In the genomic region with DNA sequence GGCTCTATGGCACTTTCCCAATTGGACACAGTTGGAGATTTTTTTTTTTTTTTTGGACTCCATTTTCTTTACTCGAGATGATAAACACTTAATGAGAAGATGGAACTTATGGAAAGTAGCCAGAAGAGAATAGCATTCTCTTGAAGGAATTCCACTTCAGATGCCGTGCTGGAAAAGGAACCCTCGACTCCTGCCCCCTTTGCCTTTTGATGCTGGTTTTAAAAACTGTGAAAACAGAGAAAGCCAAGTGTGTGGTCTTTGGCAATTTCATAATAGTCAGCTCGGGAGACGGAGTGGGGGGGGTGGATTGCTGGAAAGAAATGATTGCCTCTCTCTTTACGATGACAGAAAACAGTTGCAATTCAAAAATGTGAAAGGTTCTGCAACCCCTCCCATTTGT, we compare ENCODE assay signal across 17 mouse cellular contexts.
DNase-seq lines count a peak whose midpoint lies in the region; ATAC-seq and TF ChIP-seq lines count a peak whose summit lies in the region.
"Had no signal": no experiment of that assay in that cellular context is flagged by ENCODE, and none has a peak within 500 bp of the region (broad histone marks: within the 10 kb centered on the region; RNA-seq: fewer than 3 reads in every experiment).

No protein-coding gene starts in this region.

- intact Hi-C loops in gastrocnemius, adult 2 months (cut with DNase I) = no loop called here

- no peaks in the 10 kb centered on the region for H3K27me3 ChIP-seq in kidney, postnatal 0 days (ENCODE audit: insufficient read depth, low read length)
- peaks cover 19% of the 10 kb centered on the region for H3K27me3 ChIP-seq in forebrain, embryonic 12.5 days
- H3K27me3 ChIP-seq in limb, embryonic 15.5 days = no peaks in the 10 kb centered on the region
- H3K27me3 ChIP-seq: CH12.LX; heart, embryonic 12.5 days; hindbrain, embryonic 12.5 days had no signal

- H3K9me3 ChIP-seq in kidney, postnatal 0 days (replicated peaks; ENCODE audit: low read length) = no peaks in the 10 kb centered on the region
- no peaks in the 10 kb centered on the region for H3K9me3 ChIP-seq in forebrain, embryonic 12.5 days
- H3K9me3 ChIP-seq in limb, embryonic 15.5 days = no peaks in the 10 kb centered on the region
- H3K9me3 ChIP-seq: heart, embryonic 12.5 days; hindbrain, embryonic 12.5 days; midbrain, embryonic 13.5 days had no signal

- no peaks in the 10 kb centered on the region for H3K36me3 ChIP-seq in kidney, postnatal 0 days (ENCODE audit: insufficient read depth, low read length)
- H3K36me3 ChIP-seq in forebrain, embryonic 12.5 days (replicated peaks) = no peaks in the 10 kb centered on the region
- no peaks in the 10 kb centered on the region for H3K36me3 ChIP-seq in limb, embryonic 15.5 days
- H3K36me3 ChIP-seq: heart, embryonic 12.5 days; hindbrain, embryonic 12.5 days; midbrain, embryonic 13.5 days had no signal

- H3K4me1 ChIP-seq in kidney, postnatal 0 days (replicated peaks; ENCODE audit: insufficient read depth, low read length) = no peaks in the 10 kb centered on the region; the same call in 1 of the 2 replicates
- peaks cover 10% of the 10 kb centered on the region; the same call in 1 of the 2 replicates for H3K4me1 ChIP-seq in forebrain, embryonic 12.5 days
- peaks cover 16% of the 10 kb centered on the region for H3K4me1 ChIP-seq in limb, embryonic 15.5 days
- H3K4me1 ChIP-seq: heart, embryonic 12.5 days had no signal

- ATAC-seq in kidney, postnatal 0 days (replicated peaks; ENCODE audit: low FRiP score, low read depth) = no peak
- no peak for ATAC-seq in forebrain, embryonic 12.5 days (ENCODE audit: low FRiP score)
- no peak for ATAC-seq in limb, embryonic 15.5 days (ENCODE audit: insufficient number of reproducible peaks, low FRiP score, low TSS enrichment, low read depth)
- ATAC-seq: activated CD4-positive, CD25-positive, alpha-beta regulatory T cell, adult 4 months had no signal

- H3K4me3 ChIP-seq in kidney, postnatal 0 days (replicated peaks; ENCODE audit: low read depth, low read length) = no peak overlapping the region
- H3K4me3 ChIP-seq in forebrain, embryonic 12.5 days (replicated peaks) = no peak overlapping the region
- H3K4me3 ChIP-seq in limb, embryonic 15.5 days = no peak overlapping the region
- no peak overlapping the region for H3K4me3 ChIP-seq in gastrocnemius, adult 2 months
- H3K4me3 ChIP-seq: heart, embryonic 12.5 days; hindbrain, embryonic 12.5 days; midbrain, embryonic 13.5 days had no signal

- 39% methylated on average over 6 of the region's 6 CpGs for WGBS in kidney, postnatal 0 days
- 7% methylated on average over 6 of the region's 6 CpGs for WGBS in forebrain, embryonic 12.5 days
- 13% methylated on average over 6 of the region's 6 CpGs for WGBS in limb, embryonic 15.5 days

- TF ChIP-seq CTCF in kidney, postnatal 0 days (IDR thresholded peaks at IDR 0.05; ENCODE audit: low read depth) = no peak
- no peak for TF ChIP-seq CTCF in gastrocnemius, adult 2 months (IDR thresholded peaks at IDR 0.05)

- DNase-seq in embryo, embryonic 11 days = peak; percentile 22
- no peak for DNase-seq in embryo, embryonic 9.5 days (ENCODE audit: extremely low spot score)
- DNase-seq in kidney, postnatal 0 days (ENCODE audit: low spot score) = peak; percentile 61
- DNase-seq in kidney, adult 11 months = no peak
- DNase-seq in gastrocnemius, adult 2 months = no peak
- no peak for DNase-seq in gastrocnemius, postnatal 10 days
- DNase-seq: cerebellum, postnatal 36 days; gastrocnemius, postnatal 14 days; kidney, postnatal 25 days had no signal

- no peak overlapping the region for H3K4me2 ChIP-seq in kidney, postnatal 0 days (ENCODE audit: low read length)
- H3K4me2 ChIP-seq in forebrain, embryonic 12.5 days = 0 out of 2 replicates have a peak overlapping the region, but pooled peaks have one; percentile 8
- no peak overlapping the region for H3K4me2 ChIP-seq in limb, embryonic 15.5 days
- H3K4me2 ChIP-seq: heart, embryonic 12.5 days; hindbrain, embryonic 12.5 days; midbrain, embryonic 13.5 days had no signal

- H3K9ac ChIP-seq in kidney, postnatal 0 days (ENCODE audit: low read depth, low read length) = no peak overlapping the region
- H3K9ac ChIP-seq in forebrain, embryonic 12.5 days = no peak overlapping the region
- no peak overlapping the region for H3K9ac ChIP-seq in limb, embryonic 15.5 days
- H3K9ac ChIP-seq: heart, embryonic 12.5 days; hindbrain, embryonic 12.5 days; midbrain, embryonic 13.5 days had no signal

- H3K27ac ChIP-seq in kidney, postnatal 0 days = no peak overlapping the region
- H3K27ac ChIP-seq in forebrain, embryonic 12.5 days = no peak overlapping the region
- H3K27ac ChIP-seq in limb, embryonic 15.5 days = peak overlapping the region; percentile 14; the same call in 1 of the 2 replicates
- no peak overlapping the region for H3K27ac ChIP-seq in gastrocnemius, adult 2 months
- H3K27ac ChIP-seq: hindbrain, embryonic 12.5 days; macrophage; midbrain, embryonic 13.5 days had no signal

Comparison
In these comparisons a context has a peak if more than half of its experiments do, and no peak if none do; other contexts are left out.
1. DNase-seq: peak in embryo, embryonic 11 days (single experiment) and kidney, postnatal 0 days (single experiment); none in embryo, embryonic 9.5 days (single experiment), kidney, adult 11 months (single experiment), gastrocnemius, adult 2 months (single experiment) and gastrocnemius, postnatal 10 days (single experiment).